Mouse (Mus musculus): ENCODE results near the gene Ifitm2.

- TF ChIP-seq POLR2A (IDR thresholded peaks at IDR 0.05; ENCODE audit: control insufficient read depth, extremely low read depth, insufficient read depth, low read length, poor library complexity) (no peak), CTCF (IDR thresholded peaks at IDR 0.05; ENCODE audit: borderline replicate concordance, control insufficient read depth, extremely low read depth, insufficient read depth, low read length, poor library complexity) (no peak)
These were observed 7.6 kb downstream of the Ifitm2 start for GRCm38 (mm10) chr7:140948161-140948560.

Data from thymus, adult 2 months (tissue).